Mouse (Mus musculus) embryonic fibroblast, embryonic 13.5 days (primary cell): Measurements from ENCODE around the gene Ttll1. TPM values are rescaled to one million over a fixed set of nuclear protein-coding genes. Genes with fewer than 3 reads are reported as not detected.
A peak's percentile ranks its signal among the peaks of the same experiment; 100 is the strongest.

Experiments used
- H3K27ac ChIP-seq: 2 replicates; pipeline ENCODE4 v1.5.1; 2012; ENCODE audit warnings: low read length, control low read depth, inconsistent platforms; ENCODE audit not compliant: insufficient read depth
- H3K4me1 ChIP-seq: 2 replicates; pipeline ENCODE4 v1.6.1; 2011; ENCODE audit warnings: low read length; ENCODE audit not compliant: control insufficient read depth, insufficient read depth
- H3K4me3 ChIP-seq: 2 replicates; pipeline ENCODE4 v1.5.1; 2011; ENCODE audit warnings: mild to moderate bottlenecking, control low read depth, low read length; ENCODE audit not compliant: insufficient read depth
- CTCF ChIP-seq: IDR thresholded peaks from 2 replicates; pipeline ENCODE4 v1.5.1; 2011; ENCODE audit warnings: mild to moderate bottlenecking, control low read depth, low read length, moderate library complexity, borderline replicate concordance; ENCODE audit not compliant: insufficient read depth
- POLR2A ChIP-seq: IDR thresholded peaks from 2 replicates; pipeline ENCODE4 v1.6.1; 2011; ENCODE audit warnings: low read depth, mild to moderate bottlenecking, control low read depth, low read length, moderate library complexity
- polyA plus RNA-seq: library from polyadenylated mRNA; stranded (reverse); fragments of >200 nt; gene quantifications from 2 replicates; pipeline ENCODE4 v1.2.4, GENCODE M21; 2011; ENCODE audit warnings: low read depth; ENCODE audit not compliant: missing spikeins, insufficient read length

The Ttll1 gene
- polyA plus RNA-seq, 1 experiment, result 12.3 TPM

GRCm38 (mm10) chr15:83535890-83536231 is 25.2 kb upstream of the Ttll1 start:
- Histone ChIP-seq H3K4me1 (no peaks in the 10 kb centered on the region), H3K4me3 (no peak overlapping the region), H3K27ac (no peak overlapping the region)
- TF ChIP-seq POLR2A (no peak), CTCF (no peak)

DNA sequence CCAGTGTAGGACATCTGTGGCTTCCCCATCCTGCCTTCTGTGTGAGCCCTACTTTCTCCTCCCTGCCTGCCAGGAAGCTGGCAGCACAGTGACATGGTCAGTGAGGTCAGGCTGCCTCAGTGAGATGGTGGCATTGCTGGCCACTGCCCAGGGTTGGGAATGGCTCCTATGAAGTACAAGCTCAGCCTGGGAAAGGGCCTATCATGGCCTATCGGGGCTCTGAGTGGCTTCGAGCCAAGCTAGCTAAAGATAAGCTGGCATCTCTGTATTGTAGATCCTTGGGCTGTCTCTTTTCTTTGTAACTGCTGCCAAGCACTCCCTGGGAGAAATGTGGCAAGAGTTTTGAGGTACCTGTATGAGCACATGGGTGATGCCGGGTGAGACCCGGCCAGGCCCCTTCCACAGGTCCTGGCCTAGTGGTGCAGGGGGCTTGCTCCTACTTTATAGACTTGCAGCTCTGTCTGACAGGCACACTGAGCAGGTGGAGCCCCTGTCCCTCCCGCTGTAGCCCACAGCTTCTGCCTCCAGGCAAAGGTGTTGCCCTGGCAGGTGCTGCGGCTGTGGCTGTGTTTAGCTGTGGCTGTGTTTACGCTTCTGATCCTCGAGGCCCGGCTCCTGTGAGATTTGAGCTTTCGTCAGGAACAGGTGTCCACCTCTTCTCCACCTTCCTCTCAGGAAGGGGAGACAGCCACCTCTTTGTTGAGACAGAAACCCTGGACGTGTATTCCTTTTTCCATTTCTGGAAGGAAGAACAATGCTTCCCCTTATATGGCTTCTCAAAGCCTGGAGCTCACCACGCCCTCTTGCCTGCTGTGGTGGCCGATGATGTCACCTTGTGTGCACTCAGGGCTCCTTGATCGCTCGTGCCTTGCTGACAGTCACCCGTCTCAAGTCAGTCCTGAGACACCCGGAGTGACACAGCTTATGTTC is 24.5 kb upstream of the Ttll1 start:
- Histone ChIP-seq H3K4me3 (no peak overlapping the region), H3K4me1 (no peaks in the 10 kb centered on the region), H3K27ac (no peak overlapping the region)
- TF ChIP-seq POLR2A (no peak), CTCF (no peak)

- Histone ChIP-seq H3K4me3 (no peak overlapping the region), H3K4me1 (no peaks in the 10 kb centered on the region), H3K27ac (no peak overlapping the region)
- TF ChIP-seq CTCF (no peak), POLR2A (no peak)
Observed at GRCm38 (mm10) chr15:83532606-83533005, 21.9 kb upstream of the Ttll1 start.

GRCm38 (mm10) chr15:83531961-83532469 is 21.3 kb upstream of the Ttll1 start:
- H3K27ac ChIP-seq, result no peak overlapping the region
- TF ChIP-seq POLR2A, result no peak
- TF ChIP-seq CTCF, result no peak
- no peak overlapping the region for H3K4me3 ChIP-seq
- no peaks in the 10 kb centered on the region for H3K4me1 ChIP-seq

- H3K4me1 ChIP-seq, result 0 out of 2 replicates have a peak, but pooled peaks cover 2% of the 10 kb centered on the region
- H3K4me3 ChIP-seq, result no peak overlapping the region
- TF ChIP-seq POLR2A (no peak), CTCF (no peak)
- no peak overlapping the region for H3K27ac ChIP-seq
Observed at GRCm38 (mm10) chr15:83530688-83531087, 20.0 kb upstream of the Ttll1 start.

DNA sequence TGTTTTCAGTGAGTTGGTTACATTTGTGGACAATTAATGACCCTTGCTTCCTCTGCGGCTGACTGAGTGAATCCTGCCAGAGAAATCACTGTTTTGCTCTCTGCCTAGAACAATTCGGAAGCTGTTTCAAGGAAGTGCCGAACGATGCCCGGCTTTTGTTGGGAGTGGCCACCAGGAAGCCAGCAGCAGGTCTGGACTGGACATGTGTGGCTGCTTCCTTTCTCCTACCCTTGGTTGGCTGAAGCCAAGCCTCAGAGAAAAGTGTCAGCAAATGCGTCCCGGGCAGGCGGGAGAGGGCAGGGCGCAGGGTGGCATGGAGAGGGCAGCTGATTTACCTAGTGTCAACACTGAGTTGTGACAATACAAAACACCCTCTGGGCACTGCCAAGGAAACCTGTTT is 19.5 kb upstream of the Ttll1 start:
- 0 out of 2 replicates have a peak, but pooled peaks cover 2% of the 10 kb centered on the region for H3K4me1 ChIP-seq
- TF ChIP-seq CTCF, result no peak
- TF ChIP-seq POLR2A, result no peak
- no peak overlapping the region for H3K27ac ChIP-seq
- H3K4me3 ChIP-seq, result no peak overlapping the region

GRCm38 (mm10) chr15:83529765-83530164 is 19.1 kb upstream of the Ttll1 start:
- Histone ChIP-seq H3K4me1 (0 out of 2 replicates have a peak, but pooled peaks cover 2% of the 10 kb centered on the region), H3K4me3 (no peak overlapping the region), H3K27ac (no peak overlapping the region)
- TF ChIP-seq CTCF, result no peak
- TF ChIP-seq POLR2A, result no peak

- no peak for TF ChIP-seq CTCF
- no peak for TF ChIP-seq POLR2A
- Histone ChIP-seq H3K4me1 (0 out of 2 replicates have a peak, but pooled peaks cover 2% of the 10 kb centered on the region), H3K27ac (no peak overlapping the region), H3K4me3 (no peak overlapping the region)
Observed at GRCm38 (mm10) chr15:83528892-83529291, 18.2 kb upstream of the Ttll1 start.

DNA sequence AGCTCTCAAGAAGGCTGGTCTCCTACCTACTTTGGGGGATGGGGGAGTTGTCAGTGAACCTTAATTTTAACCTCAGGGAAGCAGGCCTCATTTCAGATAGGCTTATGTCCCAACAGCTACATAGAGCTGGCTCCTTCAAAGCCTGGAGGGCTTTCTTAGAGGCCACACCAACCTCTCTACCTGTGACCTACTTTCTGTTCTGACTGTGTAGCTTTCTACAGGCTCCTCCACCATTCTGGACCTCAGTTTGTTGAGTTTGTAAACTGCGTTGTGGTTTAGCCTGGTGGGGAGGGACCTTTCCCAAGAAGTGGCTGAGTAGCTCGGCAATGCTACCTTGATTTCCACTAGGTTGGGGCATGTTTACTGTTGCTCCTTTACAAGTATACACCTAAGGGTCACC is 17.1 kb upstream of the Ttll1 start:
- H3K27ac ChIP-seq, result no peak overlapping the region
- TF ChIP-seq CTCF (no peak), POLR2A (no peak)
- H3K4me1 ChIP-seq, result 0 out of 2 replicates have a peak, but pooled peaks cover 2% of the 10 kb centered on the region
- H3K4me3 ChIP-seq, result no peak overlapping the region

- H3K27ac ChIP-seq, result no peak overlapping the region
- H3K4me3 ChIP-seq, result peak overlapping the region; percentile 51
- TF ChIP-seq POLR2A (no peak), CTCF (no peak)
- H3K4me1 ChIP-seq, result 0 out of 2 replicates have a peak, but pooled peaks cover 2% of the 10 kb centered on the region
Observed at GRCm38 (mm10) chr15:83527092-83527437, 16.4 kb upstream of the Ttll1 start.
